Mouse (Mus musculus): ENCODE data around the gene Zfp600. TPM values are rescaled to one million over a fixed set of nuclear protein-coding genes. Genes with fewer than 3 reads are reported as not detected.

Zfp600 gene
- polyA plus RNA-seq, 1 experiment, result not detected

Other genes with a start within 250 kb of the Zfp600 start
- not detected in 2 replicates for gene Zfp987, start 59.5 kb upstream of the Zfp600 start, polyA plus RNA-seq (2012; rRNA removed)

Measured in cerebellum, adult 2 months (tissue).